ENCODE assay signal across 13 mouse cellular contexts in the genomic region with DNA sequence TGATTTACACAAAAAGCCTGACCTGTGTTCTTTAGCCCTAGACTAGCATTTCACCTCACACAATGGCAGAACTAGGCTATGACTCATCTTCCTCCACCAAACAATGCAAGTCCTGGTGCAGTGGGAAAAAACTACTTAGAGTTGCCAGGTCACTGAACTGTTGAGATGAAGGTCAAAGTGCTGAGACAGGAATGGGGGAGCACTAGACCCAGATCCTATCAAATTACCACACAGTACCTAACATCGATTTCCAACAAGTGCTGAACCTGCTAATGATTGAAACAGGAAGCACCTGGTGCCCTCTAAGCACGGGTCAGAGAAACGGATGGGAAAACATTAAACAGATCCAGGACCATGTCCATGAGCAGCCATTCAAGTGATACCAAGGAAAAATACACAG. TPM values are rescaled to one million over a fixed set of nuclear protein-coding genes. Genes with fewer than 3 reads are reported as not detected.
A peak's percentile ranks its signal among the peaks of the same experiment; 100 is the strongest.
DNase-seq lines count a peak whose midpoint lies in the region; ATAC-seq and TF ChIP-seq lines count a peak whose summit lies in the region.
"Had no signal": no experiment of that assay in that cellular context is flagged by ENCODE, and none has a peak within 500 bp of the region (broad histone marks: within the 10 kb centered on the region; RNA-seq: fewer than 3 reads in every experiment).

No protein-coding gene starts in this region.

- peaks cover 42% of the 10 kb centered on the region for H3K4me1 ChIP-seq in hindbrain, embryonic 10.5 days (replicated peaks)
- peaks cover 3% of the 10 kb centered on the region; the same call in 1 of the 2 replicates for H3K4me1 ChIP-seq in hindbrain, postnatal 0 days (ENCODE audit: insufficient read depth, low read length)
- H3K4me1 ChIP-seq in neural tube, embryonic 15.5 days = peaks cover 9% of the 10 kb centered on the region; the same call in 1 of the 2 replicates
- peaks cover 29% of the 10 kb centered on the region for H3K4me1 ChIP-seq in embryonic fibroblast, embryonic 13.5 days (ENCODE audit: control insufficient read depth, insufficient read depth, low read length)
- no peaks in the 10 kb centered on the region for H3K4me1 ChIP-seq in stomach, postnatal 0 days (replicated peaks; ENCODE audit: control insufficient read depth, insufficient read depth)
- peaks cover 42% of the 10 kb centered on the region for H3K4me1 ChIP-seq in thymus, adult 2 months (replicated peaks; ENCODE audit: control insufficient read depth, insufficient read depth, low read length)
- H3K4me1 ChIP-seq: hindbrain, embryonic 12.5 days had no signal

- no peak overlapping the region for H3K9ac ChIP-seq in hindbrain, postnatal 0 days (replicated peaks; ENCODE audit: low read length)
- H3K9ac ChIP-seq in neural tube, embryonic 15.5 days (replicated peaks) = no peak overlapping the region
- H3K9ac ChIP-seq in stomach, postnatal 0 days (ENCODE audit: low read length) = no peak overlapping the region
- H3K9ac ChIP-seq: hindbrain, embryonic 12.5 days; liver, embryonic 13.5 days; midbrain, embryonic 13.5 days had no signal

- peak; percentile 23 for DNase-seq in hindbrain, embryonic 10.5 days (ENCODE audit: low spot score)
- DNase-seq in hindbrain, postnatal 0 days (ENCODE audit: low spot score) = no peak
- DNase-seq in neural tube, embryonic 10.5 days (ENCODE audit: extremely low spot score, low spot score) = peak; percentile 36
- no peak for DNase-seq in stomach, postnatal 0 days (ENCODE audit: low spot score)
- DNase-seq in thymus, adult 2 months = no peak
- no peak for DNase-seq in right cerebral cortex, postnatal 36 days (ENCODE audit: low spot score in 2 of 2)
- DNase-seq: adrenal gland, postnatal 10 days; cerebellum, adult 11-12 months; liver, embryonic 13.5 days had no signal

- H3K36me3 ChIP-seq in hindbrain, embryonic 10.5 days = no peaks in the 10 kb centered on the region
- no peaks in the 10 kb centered on the region for H3K36me3 ChIP-seq in hindbrain, postnatal 0 days (ENCODE audit: insufficient read depth, low read length)
- no peaks in the 10 kb centered on the region for H3K36me3 ChIP-seq in neural tube, embryonic 15.5 days
- no peaks in the 10 kb centered on the region for H3K36me3 ChIP-seq in stomach, postnatal 0 days (ENCODE audit: control insufficient read depth, insufficient read depth, low read length)
- no peaks in the 10 kb centered on the region for H3K36me3 ChIP-seq in thymus, adult 2 months (ENCODE audit: control insufficient read depth, insufficient read depth, low read length)
- H3K36me3 ChIP-seq: hindbrain, embryonic 12.5 days; liver, embryonic 13.5 days; midbrain, embryonic 13.5 days had no signal

- ATAC-seq in hindbrain, postnatal 0 days = no peak
- no peak for ATAC-seq in neural tube, embryonic 15.5 days (ENCODE audit: low FRiP score)
- 0 out of 2 replicates have a peak, but pooled peaks have one; percentile 49 for ATAC-seq in stomach, postnatal 0 days (ENCODE audit: low FRiP score, low TSS enrichment)
- ATAC-seq: midbrain, embryonic 13.5 days had no signal

- no peaks in the 10 kb centered on the region for H3K9me3 ChIP-seq in hindbrain, embryonic 10.5 days
- no peaks in the 10 kb centered on the region for H3K9me3 ChIP-seq in hindbrain, postnatal 0 days (ENCODE audit: low read length)
- no peaks in the 10 kb centered on the region for H3K9me3 ChIP-seq in neural tube, embryonic 15.5 days (replicated peaks)
- H3K9me3 ChIP-seq in stomach, postnatal 0 days (ENCODE audit: control insufficient read depth, low read length) = no peaks in the 10 kb centered on the region
- H3K9me3 ChIP-seq: hindbrain, embryonic 12.5 days; liver, embryonic 13.5 days; midbrain, embryonic 13.5 days had no signal

- no peak for TF ChIP-seq EP300 in stomach, postnatal 0 days (optimal IDR thresholded peaks at IDR 0.05)

- no peaks in the 10 kb centered on the region for H3K27me3 ChIP-seq in hindbrain, embryonic 10.5 days (ENCODE audit: insufficient read depth, poor library complexity, severe bottlenecking)
- H3K27me3 ChIP-seq in hindbrain, postnatal 0 days (ENCODE audit: insufficient read depth, low read length) = no peaks in the 10 kb centered on the region
- H3K27me3 ChIP-seq in neural tube, embryonic 15.5 days (replicated peaks) = no peaks in the 10 kb centered on the region
- no peaks in the 10 kb centered on the region for H3K27me3 ChIP-seq in stomach, postnatal 0 days (ENCODE audit: control insufficient read depth, insufficient read depth, low read length)
- no peaks in the 10 kb centered on the region for H3K27me3 ChIP-seq in thymus, adult 2 months (ENCODE audit: control insufficient read depth, insufficient read depth, low read length)
- H3K27me3 ChIP-seq: hindbrain, embryonic 12.5 days; liver, embryonic 13.5 days; midbrain, embryonic 13.5 days had no signal

- H3K4me3 ChIP-seq in hindbrain, embryonic 10.5 days = no peak overlapping the region
- H3K4me3 ChIP-seq in hindbrain, postnatal 0 days (ENCODE audit: low read length) = no peak overlapping the region
- H3K4me3 ChIP-seq in neural tube, embryonic 15.5 days (replicated peaks) = no peak overlapping the region
- no peak overlapping the region for H3K4me3 ChIP-seq in embryonic fibroblast, embryonic 13.5 days (ENCODE audit: insufficient read depth, low read length)
- H3K4me3 ChIP-seq in stomach, postnatal 0 days (ENCODE audit: low read depth, low read length) = no peak overlapping the region
- no peak overlapping the region for H3K4me3 ChIP-seq in thymus, adult 2 months (ENCODE audit: control insufficient read depth, insufficient read depth, low read length)
- H3K4me3 ChIP-seq: hindbrain, embryonic 12.5 days; liver, embryonic 13.5 days; midbrain, embryonic 13.5 days had no signal

- H3K27ac ChIP-seq in hindbrain, embryonic 10.5 days = no peak overlapping the region
- no peak overlapping the region for H3K27ac ChIP-seq in hindbrain, postnatal 0 days
- no peak overlapping the region for H3K27ac ChIP-seq in neural tube, embryonic 15.5 days (replicated peaks)
- peak overlapping the region; percentile 43 for H3K27ac ChIP-seq in embryonic fibroblast, embryonic 13.5 days (ENCODE audit: insufficient read depth, low read length)
- H3K27ac ChIP-seq in stomach, postnatal 0 days (replicated peaks) = no peak overlapping the region
- H3K27ac ChIP-seq in thymus, adult 2 months (ENCODE audit: control insufficient read depth, insufficient read depth, low read length) = no peak overlapping the region
- H3K27ac ChIP-seq: hindbrain, embryonic 12.5 days; liver, embryonic 13.5 days; midbrain, embryonic 13.5 days had no signal

- no peak for TF ChIP-seq CTCF in hindbrain, postnatal 0 days (IDR thresholded peaks at IDR 0.05; ENCODE audit: low read depth)
- no peak for TF ChIP-seq CTCF in embryonic fibroblast, embryonic 13.5 days (IDR thresholded peaks at IDR 0.05; ENCODE audit: borderline replicate concordance, insufficient read depth, low read length)
- TF ChIP-seq CTCF in stomach, postnatal 0 days (IDR thresholded peaks at IDR 0.05; ENCODE audit: low read depth) = no peak
- TF ChIP-seq CTCF in thymus, adult 2 months (IDR thresholded peaks at IDR 0.05; ENCODE audit: borderline replicate concordance, control insufficient read depth, extremely low read depth, insufficient read depth, low read length, poor library complexity) = no peak

- TF ChIP-seq POLR2A in embryonic fibroblast, embryonic 13.5 days (IDR thresholded peaks at IDR 0.05; ENCODE audit: low read depth, low read length) = no peak
- TF ChIP-seq POLR2A in thymus, adult 2 months (IDR thresholded peaks at IDR 0.05; ENCODE audit: control insufficient read depth, extremely low read depth, insufficient read depth, low read length, poor library complexity) = no peak

- H3K4me2 ChIP-seq in hindbrain, postnatal 0 days (ENCODE audit: low read depth, low read length) = no peak overlapping the region
- H3K4me2 ChIP-seq in neural tube, embryonic 15.5 days = no peak overlapping the region
- no peak overlapping the region for H3K4me2 ChIP-seq in stomach, postnatal 0 days (replicated peaks; ENCODE audit: low read depth)
- H3K4me2 ChIP-seq: hindbrain, embryonic 12.5 days; liver, embryonic 13.5 days; midbrain, embryonic 13.5 days had no signal

- WGBS in hindbrain, embryonic 10.5 days = 63% methylated on average over 3 of the region's 3 CpGs
- 86% methylated on average over 3 of the region's 3 CpGs for WGBS in hindbrain, postnatal 0 days
- WGBS in neural tube, embryonic 15.5 days = 80% methylated on average over 3 of the region's 3 CpGs
- WGBS in stomach, postnatal 0 days = 46% methylated on average over 3 of the region's 3 CpGs
- 27% methylated on average over 3 of the region's 3 CpGs for WGBS in thymus, adult 2 months

RNA-seq across cellular contexts. Expression of a gene that starts 59.5 kb away (rescaled TPM):
- polyA plus RNA-seq in hindbrain, embryonic 10.5 days (2016; fragmentation: Nextera tagmentation; extraction: Ambion mirVana) = 38.7 and 52.9 TPM in 2 replicates
- total RNA-seq in hindbrain, postnatal 0 days (2014; rRNA removed) = 24.6 and 25.8 TPM in 2 replicates
- 25.0 and 27.3 TPM in 2 replicates for polyA plus RNA-seq in hindbrain, postnatal 0 days (2015; fragmentation: Nextera tagmentation; extraction: Ambion mirVana)
- polyA plus RNA-seq in neural tube, embryonic 15.5 days (2015; fragmentation: Nextera tagmentation; extraction: Ambion mirVana) = 27.5 and 36.5 TPM in 2 replicates
- 104 and 132 TPM in 2 replicates for polyA plus RNA-seq in embryonic fibroblast, embryonic 13.5 days (2011; ENCODE audit: insufficient read length, low read depth, missing spikeins)
- polyA plus RNA-seq in stomach, postnatal 0 days (2015; fragmentation: Nextera tagmentation; extraction: Ambion mirVana) = 33.8 and 40.4 TPM in 2 replicates
- polyA plus RNA-seq in thymus, adult 2 months (2012; rRNA removed) = 25.7 and 30.3 TPM in 2 replicates

Comparison
In these comparisons a context has a peak if more than half of its experiments do, and no peak if none do; other contexts are left out.
1. DNase-seq: peak in hindbrain, embryonic 10.5 days (single experiment) and neural tube, embryonic 10.5 days (single experiment); none in hindbrain, postnatal 0 days (single experiment), stomach, postnatal 0 days (single experiment), thymus, adult 2 months (single experiment) and right cerebral cortex, postnatal 36 days (0 of 2).